Mouse (Mus musculus): ENCODE results near the gene Rab43. TPM values are rescaled to one million over a fixed set of nuclear protein-coding genes. Genes with fewer than 3 reads are reported as not detected.

Gene Rab43
- total and polyA plus RNA-seq, 3 experiments = 4.0 to 13.2 TPM; not detected in 1

- peak within 1 kb of the TSS; percentile 79 to 91 for H3K4me3 ChIP-seq (ENCODE audit: control insufficient read depth in 1 of 2, insufficient read depth in 1 of 2, low read depth in 2 of 2, low read length in 2 of 2)
- no peaks in the 10 kb centered on the region for H3K27me3 ChIP-seq (ENCODE audit: control insufficient read depth in 1 of 2, insufficient read depth in 2 of 2, low read length in 2 of 2)
- peaks cover 48% of the 10 kb centered on the region for H3K79me2 ChIP-seq (ENCODE audit: control insufficient read depth, insufficient read depth, low read length, poor library complexity)
- peak; percentile 97 for DNase-seq (ENCODE audit: low read depth, low spot score)
- H3K27ac ChIP-seq (ENCODE audit: control insufficient read depth, low read depth, low read length) = peak within 1 kb of the TSS; percentile 88
- peaks cover 4 to 14% of the 10 kb centered on the region in 2 experiments; a peak in 3 of 4 replicates for H3K4me1 ChIP-seq (ENCODE audit: control insufficient read depth in 1 of 2, insufficient read depth in 2 of 2, low read length in 2 of 2)
- H3K36me3 ChIP-seq (ENCODE audit: control insufficient read depth in 1 of 2, insufficient read depth in 2 of 2, low read length in 2 of 2) = peaks cover 27 to 33% of the 10 kb centered on the region in 2 experiments
- H3K9me3 ChIP-seq (replicated peaks; ENCODE audit: insufficient read depth, low read length) = no peaks in the 10 kb centered on the region
- peak within 1 kb of the TSS; percentile 96 for H3K9ac ChIP-seq (ENCODE audit: control insufficient read depth, low read depth, low read length, poor library complexity, severe bottlenecking)
- TF ChIP-seq GATA1 (IDR thresholded peaks at IDR 0.05; ENCODE audit: low read depth, low read length) (no peak), USF2 (IDR thresholded peaks at IDR 0.05; ENCODE audit: borderline replicate concordance in 1 of 2, insufficient read depth in 1 of 2, low read depth in 1 of 2, low read length in 2 of 2) (no peak), USF1 (IDR thresholded peaks at IDR 0.05; ENCODE audit: low read depth, low read length) (no peak), MYC (IDR thresholded peaks at IDR 0.05; ENCODE audit: low read depth, low read length) (peak; percentile 95), MXI1 (IDR thresholded peaks at IDR 0.05; ENCODE audit: low read depth, low read length) (peak; percentile 91), MAZ (IDR thresholded peaks at IDR 0.05; ENCODE audit: low read depth, low read length) (no peak), NRF1 (IDR thresholded peaks at IDR 0.05; ENCODE audit: insufficient read depth, low read depth, low read length, poor library complexity, severe bottlenecking) (peak; percentile 69), KAT2A (conservative IDR thresholded peaks at IDR 0.05; ENCODE audit: low read depth, low read length) (no peak; the same call in 1 of the 2 replicates), BHLHE40 (IDR thresholded peaks at IDR 0.05; ENCODE audit: borderline replicate concordance, low read depth, low read length) (no peak), RAD21 (IDR thresholded peaks at IDR 0.05; ENCODE audit: low read depth, low read length) (no peak), JUND (IDR thresholded peaks at IDR 0.05; ENCODE audit: low read depth, low read length) (no peak), CTCF (IDR thresholded peaks at IDR 0.05 in 2 of 3, conservative IDR thresholded peaks at IDR 0.05 in 1 of 3; ENCODE audit: control insufficient read depth in 1 of 3, insufficient read depth in 1 of 3, low read depth in 2 of 3, low read length in 3 of 3, poor library complexity in 1 of 3, severe bottlenecking in 1 of 3) (no peak), RCOR1 (IDR thresholded peaks at IDR 0.05; ENCODE audit: low read depth, low read length) (no peak), EP300 (IDR thresholded peaks at IDR 0.05; ENCODE audit: low read depth in 1 of 2, low read length in 2 of 2) (no peak), POLR2AphosphoS2 (IDR thresholded peaks at IDR 0.05; ENCODE audit: low read length) (peak; percentile 90), NELFE (IDR thresholded peaks at IDR 0.05; ENCODE audit: low read depth, low read length) (peak; percentile 97), TBP (IDR thresholded peaks at IDR 0.05; ENCODE audit: low read depth, low read length) (peak; percentile 86), MEF2A (IDR thresholded peaks at IDR 0.05; ENCODE audit: extremely low read depth, insufficient replicate concordance, low read depth, low read length, poor library complexity, severe bottlenecking) (no peak), ZC3H11A (IDR thresholded peaks at IDR 0.05; ENCODE audit: low read depth, low read length) (no peak), CHD1 (IDR thresholded peaks at IDR 0.05; ENCODE audit: low read depth, low read length) (no peak), CHD2 (IDR thresholded peaks at IDR 0.05; ENCODE audit: low read length) (peak; percentile 86), ZMIZ1 (IDR thresholded peaks at IDR 0.05; ENCODE audit: low read depth, low read length) (peak; percentile 89; the same call in 1 of the 2 replicates), UBTF (IDR thresholded peaks at IDR 0.05; ENCODE audit: borderline replicate concordance, insufficient read depth, low read depth, low read length) (no peak), ETS1 (IDR thresholded peaks at IDR 0.05; ENCODE audit: low read depth, low read length) (0 out of 2 replicates have a peak, but pooled peaks have one; percentile 6), GABPA (IDR thresholded peaks at IDR 0.05; ENCODE audit: low read depth, low read length) (no peak), SIN3A (IDR thresholded peaks at IDR 0.05; ENCODE audit: low read length) (peak; percentile 79), MAX (IDR thresholded peaks at IDR 0.05; ENCODE audit: low read length) (peak; percentile 88), ZNF384 (IDR thresholded peaks at IDR 0.05; ENCODE audit: low read depth, low read length) (no peak), ELF1 (IDR thresholded peaks at IDR 0.05; ENCODE audit: low read depth, low read length) (peak; percentile 77), HCFC1 (IDR thresholded peaks at IDR 0.05; ENCODE audit: low read depth, low read length) (peak; percentile 83), POLR2AphosphoS5 (IDR thresholded peaks at IDR 0.05; ENCODE audit: borderline replicate concordance, low read depth, low read length) (no peak; the same call in 1 of the 2 replicates), TCF12 (IDR thresholded peaks at IDR 0.05; ENCODE audit: low read depth, low read length) (peak; percentile 83), POLR2A (IDR thresholded peaks at IDR 0.05; ENCODE audit: control insufficient read depth in 1 of 2, insufficient read depth in 1 of 2, low read depth in 1 of 2, low read length in 2 of 2, poor library complexity in 1 of 2) (peak; percentile 84 to 92), MAFK (IDR thresholded peaks at IDR 0.05; ENCODE audit: borderline replicate concordance, low read depth, low read length) (no peak), TAL1 (IDR thresholded peaks at IDR 0.05; ENCODE audit: low read length) (no peak), E2F4 (IDR thresholded peaks at IDR 0.05; ENCODE audit: borderline replicate concordance, low read depth, low read length) (no peak; the same call in 1 of the 2 replicates)
Measured at GRCm38 (mm10) chr6:87850900-87851614, 39.1 kb upstream of the Rab43 start, which contains the start of gene Cnbp. Cnbp (minus strand) TSS chr6:87851106.

All from MEL (cell line).